ENCODE assay signal across 12 mouse cellular contexts in genomic region chr4:114408890-114409480, GRCm38 (mm10). TPM values are rescaled to one million over a fixed set of nuclear protein-coding genes. Genes with fewer than 3 reads are reported as not detected.
DNase-seq lines count a peak whose midpoint lies in the region; ATAC-seq and TF ChIP-seq lines count a peak whose summit lies in the region.
"Had no signal": no experiment of that assay in that cellular context is flagged by ENCODE, and none has a peak within 500 bp of the region (broad histone marks: within the 10 kb centered on the region; RNA-seq: fewer than 3 reads in every experiment).

No protein-coding gene starts in this region.

- peaks cover 20% of the 10 kb centered on the region for H3K27me3 ChIP-seq in heart, postnatal 0 days (ENCODE audit: control insufficient read depth, insufficient read depth, low read length)
- H3K27me3 ChIP-seq in midbrain, embryonic 12.5 days = peaks cover 41% of the 10 kb centered on the region
- H3K27me3 ChIP-seq in midbrain, embryonic 15.5 days (replicated peaks) = peaks cover 25% of the 10 kb centered on the region
- H3K27me3 ChIP-seq in kidney, embryonic 14.5 days (ENCODE audit: control insufficient read depth, insufficient read depth, low read length) = no peaks in the 10 kb centered on the region
- H3K27me3 ChIP-seq in midbrain, embryonic 14.5 days (ENCODE audit: control insufficient read depth, insufficient read depth, low read length) = peaks cover 27% of the 10 kb centered on the region; the same call in 1 of the 2 replicates

- no peak for TF ChIP-seq CTCF in heart, postnatal 0 days (IDR thresholded peaks at IDR 0.05; ENCODE audit: low read depth)

- 0 out of 2 replicates have a peak, but pooled peaks cover 5% of the 10 kb centered on the region for H3K36me3 ChIP-seq in heart, postnatal 0 days (replicated peaks; ENCODE audit: control insufficient read depth, insufficient read depth, low read length)
- H3K36me3 ChIP-seq in midbrain, embryonic 12.5 days = no peaks in the 10 kb centered on the region
- H3K36me3 ChIP-seq in midbrain, embryonic 15.5 days (replicated peaks) = no peaks in the 10 kb centered on the region
- H3K36me3 ChIP-seq in kidney, embryonic 14.5 days (ENCODE audit: control insufficient read depth, insufficient read depth, low read length) = no peaks in the 10 kb centered on the region
- no peaks in the 10 kb centered on the region for H3K36me3 ChIP-seq in midbrain, embryonic 14.5 days (ENCODE audit: control insufficient read depth, insufficient read depth, low read length)
- H3K36me3 ChIP-seq: hindbrain, embryonic 15.5 days had no signal

- WGBS in heart, postnatal 0 days = 81% methylated on average over 18 of the region's 18 CpGs
- WGBS in midbrain, embryonic 12.5 days = 64% methylated on average over 18 of the region's 18 CpGs
- 61% methylated on average over 18 of the region's 18 CpGs for WGBS in midbrain, embryonic 15.5 days
- WGBS in kidney, embryonic 14.5 days = 67% methylated on average over 18 of the region's 18 CpGs
- WGBS in midbrain, embryonic 14.5 days = 52% methylated on average over 18 of the region's 18 CpGs

- no peaks in the 10 kb centered on the region for H3K9me3 ChIP-seq in heart, postnatal 0 days (replicated peaks; ENCODE audit: control insufficient read depth, low read length)
- no peaks in the 10 kb centered on the region for H3K9me3 ChIP-seq in midbrain, embryonic 12.5 days
- H3K9me3 ChIP-seq in midbrain, embryonic 15.5 days = no peaks in the 10 kb centered on the region
- H3K9me3 ChIP-seq in kidney, embryonic 14.5 days (ENCODE audit: control insufficient read depth, low read length) = no peaks in the 10 kb centered on the region
- no peaks in the 10 kb centered on the region for H3K9me3 ChIP-seq in midbrain, embryonic 14.5 days (ENCODE audit: control insufficient read depth, low read length)
- H3K9me3 ChIP-seq: hindbrain, embryonic 15.5 days had no signal

- H3K4me1 ChIP-seq in heart, postnatal 0 days (ENCODE audit: control insufficient read depth, insufficient read depth) = peaks cover 18% of the 10 kb centered on the region
- peaks cover 24% of the 10 kb centered on the region for H3K4me1 ChIP-seq in midbrain, embryonic 12.5 days
- peaks cover 19% of the 10 kb centered on the region for H3K4me1 ChIP-seq in midbrain, embryonic 15.5 days
- H3K4me1 ChIP-seq in kidney, embryonic 14.5 days (ENCODE audit: control insufficient read depth, insufficient read depth, low read length) = peaks cover 31% of the 10 kb centered on the region
- peaks cover 21% of the 10 kb centered on the region for H3K4me1 ChIP-seq in midbrain, embryonic 14.5 days (ENCODE audit: control insufficient read depth, insufficient read depth, low read length)

- no peak for TF ChIP-seq EP300 in heart, postnatal 0 days (IDR thresholded peaks at IDR 0.05; ENCODE audit: low read depth)

- ATAC-seq in heart, postnatal 0 days (ENCODE audit: insufficient read depth, low read depth) = no peak
- no peak for ATAC-seq in midbrain, embryonic 12.5 days (ENCODE audit: low FRiP score, low read depth)
- no peak for ATAC-seq in midbrain, embryonic 15.5 days (replicated peaks)
- ATAC-seq in kidney, embryonic 14.5 days (ENCODE audit: low FRiP score, low TSS enrichment) = no peak
- ATAC-seq in midbrain, embryonic 14.5 days (ENCODE audit: low FRiP score, low TSS enrichment) = no peak

- no peak overlapping the region for H3K27ac ChIP-seq in heart, postnatal 0 days (ENCODE audit: low read depth)
- H3K27ac ChIP-seq in midbrain, embryonic 12.5 days (replicated peaks) = 0 out of 2 replicates have a peak overlapping the region, but pooled peaks have one; percentile 35
- H3K27ac ChIP-seq in midbrain, embryonic 15.5 days = no peak overlapping the region
- H3K27ac ChIP-seq in kidney, embryonic 14.5 days (ENCODE audit: low read depth, low read length) = no peak overlapping the region
- H3K27ac ChIP-seq in midbrain, embryonic 14.5 days (replicated peaks; ENCODE audit: low read depth, low read length) = no peak overlapping the region
- H3K27ac ChIP-seq: hindbrain, embryonic 15.5 days had no signal

- peak overlapping the region; percentile 95 for H3K4me2 ChIP-seq in heart, postnatal 0 days (ENCODE audit: low read depth, low read length)
- peak overlapping the region; percentile 96 for H3K4me2 ChIP-seq in midbrain, embryonic 12.5 days (replicated peaks)
- H3K4me2 ChIP-seq in midbrain, embryonic 15.5 days = no peak overlapping the region
- peak overlapping the region; percentile 41 for H3K4me2 ChIP-seq in kidney, embryonic 14.5 days (replicated peaks; ENCODE audit: low read depth, low read length)
- H3K4me2 ChIP-seq in midbrain, embryonic 14.5 days (ENCODE audit: low read length) = peak overlapping the region; percentile 10; the same call in 1 of the 2 replicates
- H3K4me2 ChIP-seq: hindbrain, embryonic 15.5 days; liver, embryonic 11.5 days had no signal

- 0 out of 2 replicates have a peak overlapping the region, but pooled peaks have one; percentile 3 for H3K4me3 ChIP-seq in heart, postnatal 0 days (ENCODE audit: low read depth, low read length)
- peak overlapping the region; percentile 7; the same call in 1 of the 2 replicates for H3K4me3 ChIP-seq in midbrain, embryonic 12.5 days
- no peak overlapping the region for H3K4me3 ChIP-seq in midbrain, embryonic 15.5 days
- 0 out of 2 replicates have a peak overlapping the region, but pooled peaks have one; percentile 1 for H3K4me3 ChIP-seq in kidney, embryonic 14.5 days (ENCODE audit: low read length)
- no peak overlapping the region for H3K4me3 ChIP-seq in midbrain, embryonic 14.5 days (replicated peaks; ENCODE audit: low read depth, low read length)
- H3K4me3 ChIP-seq: erythroblast, embryonic 14.5 days; hindbrain, embryonic 15.5 days had no signal

- no peak for DNase-seq in heart, postnatal 0 days (ENCODE audit: low spot score)
- DNase-seq in heart, adult 9 months (ENCODE audit: low spot score in 2 of 2) = no peak
- no peak for DNase-seq in midbrain, embryonic 14.5 days
- no peak for DNase-seq in adrenal gland, adult 8-10 months
- DNase-seq: cerebellum, postnatal 36 days; thymus, postnatal 36 days had no signal

- H3K9ac ChIP-seq in heart, postnatal 0 days (replicated peaks; ENCODE audit: low read depth, low read length) = no peak overlapping the region
- no peak overlapping the region for H3K9ac ChIP-seq in midbrain, embryonic 12.5 days (replicated peaks)
- no peak overlapping the region for H3K9ac ChIP-seq in midbrain, embryonic 15.5 days
- no peak overlapping the region for H3K9ac ChIP-seq in kidney, embryonic 14.5 days (ENCODE audit: low read depth, low read length)
- H3K9ac ChIP-seq in midbrain, embryonic 14.5 days (replicated peaks; ENCODE audit: low read length) = no peak overlapping the region
- H3K9ac ChIP-seq: hindbrain, embryonic 15.5 days had no signal

RNA-seq across cellular contexts. Expression of gene Trabd2b, which starts 2.5 kb away (rescaled TPM):
- 8.5 and 10.5 TPM in 2 replicates for total RNA-seq in heart, postnatal 0 days (2014; rRNA removed; ENCODE audit: low replicate concordance)
- polyA plus RNA-seq in heart, postnatal 0 days (2015; fragmentation: Nextera tagmentation; extraction: Ambion mirVana) = 4.2 and 4.5 TPM in 2 replicates
- polyA plus RNA-seq in midbrain, embryonic 12.5 days (2016; fragmentation: Nextera tagmentation; extraction: Ambion mirVana) = 1.8 and 2.0 TPM in 2 replicates
- polyA plus RNA-seq in midbrain, embryonic 15.5 days (2015; fragmentation: Nextera tagmentation; extraction: Ambion mirVana) = 0.60 and 0.65 TPM in 2 replicates
- 4.1 and 5.0 TPM in 2 replicates for polyA plus RNA-seq in kidney, embryonic 14.5 days (2014; fragmentation: Nextera tagmentation; extraction: Ambion mirVana)
- polyA plus RNA-seq in midbrain, embryonic 14.5 days (2014; fragmentation: Nextera tagmentation; extraction: Ambion mirVana) = 0.34 and 0.79 TPM in 2 replicates
- total RNA-seq in adrenal gland, adult 8-10 months (2022) = 1 to 10 TPM; 1.3 to 3.6 (median 1.8) TPM
- polyA plus RNA-seq: erythroblast, embryonic 14.5 days had no signal

Comparison
In these comparisons a context has a peak if more than half of its experiments do, and no peak if none do; other contexts are left out.
1. H3K4me3 ChIP-seq: peak in heart, postnatal 0 days (single experiment), midbrain, embryonic 12.5 days (single experiment) and kidney, embryonic 14.5 days (single experiment); none in midbrain, embryonic 15.5 days (single experiment) and midbrain, embryonic 14.5 days (single experiment).